Mouse (Mus musculus): ENCODE results near the gene Riok2.

Gene Riok2

DNA sequence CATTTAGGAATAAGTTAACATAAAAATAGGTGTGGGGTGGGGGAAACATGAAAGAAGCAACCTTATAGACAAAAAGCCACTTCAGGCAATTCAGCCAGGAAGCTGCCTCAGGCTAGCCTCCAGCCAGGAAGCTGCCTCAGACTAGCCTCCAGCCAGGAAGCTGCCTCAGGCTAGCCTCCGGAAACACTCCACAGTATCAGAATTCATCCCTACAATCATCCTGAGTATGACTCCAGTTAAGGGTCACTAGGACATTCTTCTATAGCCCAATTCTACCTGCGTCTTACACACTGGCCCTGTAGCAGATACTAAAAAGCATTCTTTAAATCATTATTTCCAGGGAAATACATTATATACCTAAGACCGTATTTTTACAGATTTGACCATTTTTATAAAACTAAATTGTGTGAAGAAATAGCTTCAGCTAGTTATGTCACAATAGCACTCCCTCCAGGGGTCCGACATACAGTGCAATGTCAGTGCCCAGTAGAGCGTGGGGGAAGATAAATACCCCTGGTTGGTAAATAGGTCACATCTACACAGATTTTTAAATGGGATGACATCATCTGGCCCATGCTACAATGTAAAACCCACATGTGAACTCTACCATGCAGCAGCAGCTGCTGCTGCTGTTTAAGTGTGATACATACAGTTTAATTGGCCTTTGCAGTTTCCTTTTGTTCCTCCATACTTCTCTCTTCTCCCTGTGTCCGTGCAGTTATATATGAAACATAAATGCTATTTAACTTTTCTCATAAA lies 34.8 kb downstream of the Riok2 start:
- DNase-seq, result no peak

DNA sequence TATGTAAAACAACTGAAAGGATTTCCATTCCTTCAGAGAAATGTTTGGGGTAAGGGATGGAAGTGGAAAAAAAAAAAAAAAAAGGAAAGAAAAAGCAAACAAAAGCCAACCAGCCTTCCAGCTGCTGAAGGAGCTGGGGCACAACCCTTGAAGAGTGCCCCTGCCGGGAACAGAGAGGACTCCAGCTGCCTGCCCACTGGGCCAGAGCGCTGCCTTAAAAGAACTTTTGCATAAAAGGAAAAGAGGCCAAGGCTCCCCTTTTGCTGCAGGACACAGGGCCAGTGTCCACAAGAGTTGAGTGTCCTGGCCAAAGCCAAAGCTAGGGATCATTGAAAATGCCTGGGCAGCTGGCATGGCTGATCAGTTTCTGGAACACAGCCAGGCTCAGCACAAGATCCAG lies 35.5 kb downstream of the Riok2 start:
- peak; percentile 14 for DNase-seq

- no peak for DNase-seq
These were observed 37.3 kb downstream of the Riok2 start for GRCm38 (mm10) chr17:17411443-17411842.

DNA sequence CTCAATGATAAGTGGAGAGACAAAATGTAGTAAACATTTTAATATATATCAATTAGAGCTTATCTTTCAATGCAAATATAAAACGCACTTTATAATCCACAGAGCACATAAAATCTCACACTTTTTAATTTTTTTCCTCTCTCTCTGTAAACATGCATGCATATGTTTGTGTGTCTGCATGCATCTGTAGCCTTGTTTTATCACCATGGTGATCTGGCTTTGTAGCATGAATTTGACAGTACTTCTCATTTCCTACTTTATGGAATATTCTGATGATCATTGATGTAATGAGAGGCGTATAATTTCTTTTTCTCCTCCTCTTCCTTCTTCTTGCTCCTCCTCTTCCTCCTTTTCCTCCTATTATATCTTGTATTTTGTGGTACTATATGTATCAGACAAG lies 38.1 kb downstream of the Riok2 start:
- no peak for DNase-seq

DNA sequence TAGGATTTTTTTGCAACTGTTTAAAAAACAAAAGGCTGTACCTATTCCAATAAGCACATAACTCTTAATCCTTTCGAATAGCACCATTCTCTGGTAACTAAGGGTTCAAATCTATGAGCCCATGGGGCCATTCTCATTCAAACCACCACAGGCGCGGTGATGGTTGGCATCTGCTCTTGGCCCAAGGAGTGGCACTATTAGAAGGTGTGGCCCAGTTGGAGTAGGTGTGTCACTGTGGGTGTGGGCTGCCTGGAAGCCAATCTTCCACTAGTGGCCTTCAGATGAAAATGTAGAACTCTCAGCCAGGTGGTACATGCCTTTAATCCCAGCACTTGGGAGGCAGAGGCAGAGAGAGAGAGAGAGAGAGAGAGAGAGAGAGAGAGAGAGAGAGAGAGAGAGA lies 40.1 kb downstream of the Riok2 start:
- no peak for DNase-seq

DNA sequence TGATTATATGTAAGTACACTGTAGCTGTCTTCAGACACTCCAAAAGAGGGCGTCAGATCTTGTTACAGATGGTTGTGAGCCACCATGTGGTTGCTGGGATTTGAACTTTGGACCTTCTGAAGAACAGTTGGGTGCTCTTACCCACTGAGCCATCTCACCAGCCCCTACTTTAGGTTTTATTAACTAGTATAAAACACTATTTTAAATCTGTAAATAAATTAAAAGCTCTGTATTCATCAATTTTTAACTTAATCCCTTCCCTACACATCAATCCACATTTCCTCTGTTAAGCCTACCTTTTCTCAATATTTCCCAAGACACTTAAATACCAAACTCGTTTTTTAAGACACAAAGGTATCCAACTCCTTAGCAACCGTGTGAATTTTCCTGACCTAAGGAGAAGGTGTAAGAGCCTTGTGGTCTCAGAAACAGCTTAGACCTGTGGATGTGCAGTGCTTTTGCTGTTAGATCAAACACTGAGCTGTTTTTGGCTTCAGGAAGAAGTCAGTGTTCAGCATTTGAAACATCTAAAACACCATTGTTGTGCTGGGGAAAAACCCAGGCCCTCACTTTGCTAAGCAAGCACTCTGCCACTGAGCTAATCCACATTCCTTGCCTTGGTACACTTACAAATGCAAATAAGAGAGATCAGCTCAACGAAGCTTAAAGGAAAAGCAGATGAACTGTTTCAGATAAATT lies 50.6 kb downstream of the Riok2 start:
- no peak for DNase-seq

- DNase-seq, result no peak
These were observed 51.3 kb downstream of the Riok2 start for GRCm38 (mm10) chr17:17425308-17425813.

GRCm38 (mm10) chr17:17425906-17426305 lies 51.8 kb downstream of the Riok2 start:
- no peak for DNase-seq

- DNase-seq, result no peak
These were observed 54.8 kb downstream of the Riok2 start for GRCm38 (mm10) chr17:17428888-17429287.

DNA sequence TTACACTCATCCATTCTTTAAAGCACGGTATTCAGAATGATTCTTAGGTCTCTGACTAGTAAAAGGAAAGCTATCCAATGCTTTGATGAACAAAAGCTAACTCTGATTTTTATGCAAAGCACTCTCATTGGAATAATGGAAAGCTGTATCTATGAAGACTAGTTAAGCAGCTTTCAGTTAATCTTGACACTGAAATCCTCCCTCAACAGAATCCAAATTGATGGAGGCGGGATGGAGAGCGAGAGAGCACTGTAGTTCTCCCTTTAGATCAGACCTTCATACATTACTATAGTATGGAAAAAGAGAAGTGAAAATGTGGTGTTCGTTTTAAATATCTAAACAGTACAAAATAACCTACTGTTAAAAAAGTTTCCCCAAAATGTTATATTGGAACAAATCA lies 59.6 kb downstream of the Riok2 start:
- no peak for DNase-seq

- no peak for DNase-seq
These were observed 64.6 kb downstream of the Riok2 start for GRCm38 (mm10) chr17:17438576-17439191.

- no peak for DNase-seq
These were observed 67.9 kb downstream of the Riok2 start for GRCm38 (mm10) chr17:17441876-17442498.

GRCm38 (mm10) chr17:17444297-17444886 lies 70.3 kb downstream of the Riok2 start:
- no peak for DNase-seq

Data from right cerebral cortex, postnatal 25 days (tissue).